Mouse (Mus musculus): ENCODE data around the gene Taf5l. TPM values are rescaled to one million over a fixed set of nuclear protein-coding genes. Genes with fewer than 3 reads are reported as not detected.

The Taf5l gene
- polyA plus RNA-seq, 1 experiment, result 20.4 TPM

DNA sequence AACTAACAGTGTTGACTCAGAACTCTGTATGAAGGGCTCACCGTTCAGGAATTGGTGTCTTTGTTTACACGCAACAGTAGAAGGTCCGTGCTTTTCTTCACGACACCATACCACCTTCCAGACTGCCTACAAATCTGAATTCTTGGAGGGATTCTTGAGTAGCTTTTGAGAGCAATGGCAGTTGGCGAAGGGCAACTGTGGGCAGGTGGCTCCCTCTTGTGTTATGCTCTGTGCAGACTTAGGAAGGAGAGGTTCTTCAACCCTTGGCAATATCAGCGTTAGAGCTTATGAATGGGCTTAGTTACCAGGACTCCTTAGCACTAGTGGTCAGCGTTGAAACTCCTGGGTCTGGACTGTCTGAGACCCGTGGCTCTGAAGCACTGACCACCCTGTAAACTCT is 28.6 kb downstream of the Taf5l start:
- no peaks in the 10 kb centered on the region for H3K4me1 ChIP-seq (ENCODE audit: control insufficient read depth, insufficient read depth, low read length)
- no peaks in the 10 kb centered on the region for H3K27me3 ChIP-seq (replicated peaks; ENCODE audit: control insufficient read depth, insufficient read depth, low read length)
- TF ChIP-seq POLR2A (IDR thresholded peaks at IDR 0.05; ENCODE audit: low read depth, low read length) (no peak), CTCF (conservative IDR thresholded peaks at IDR 0.05; ENCODE audit: insufficient read depth, insufficient read length, low read depth, low read length) (peak; percentile 70)
- 79% methylated on average over 8 of the region's 8 CpGs for WGBS
- no peak for DNase-seq
- peaks cover 2% of the 10 kb centered on the region; the same call in 1 of the 2 replicates for H3K36me3 ChIP-seq (ENCODE audit: control insufficient read depth, insufficient read depth, low read length)
- H3K4me3 ChIP-seq (ENCODE audit: insufficient read depth, low read depth, low read length), result no peak overlapping the region
- H3K27ac ChIP-seq (ENCODE audit: insufficient read depth, low read depth, low read length), result no peak overlapping the region

DNA sequence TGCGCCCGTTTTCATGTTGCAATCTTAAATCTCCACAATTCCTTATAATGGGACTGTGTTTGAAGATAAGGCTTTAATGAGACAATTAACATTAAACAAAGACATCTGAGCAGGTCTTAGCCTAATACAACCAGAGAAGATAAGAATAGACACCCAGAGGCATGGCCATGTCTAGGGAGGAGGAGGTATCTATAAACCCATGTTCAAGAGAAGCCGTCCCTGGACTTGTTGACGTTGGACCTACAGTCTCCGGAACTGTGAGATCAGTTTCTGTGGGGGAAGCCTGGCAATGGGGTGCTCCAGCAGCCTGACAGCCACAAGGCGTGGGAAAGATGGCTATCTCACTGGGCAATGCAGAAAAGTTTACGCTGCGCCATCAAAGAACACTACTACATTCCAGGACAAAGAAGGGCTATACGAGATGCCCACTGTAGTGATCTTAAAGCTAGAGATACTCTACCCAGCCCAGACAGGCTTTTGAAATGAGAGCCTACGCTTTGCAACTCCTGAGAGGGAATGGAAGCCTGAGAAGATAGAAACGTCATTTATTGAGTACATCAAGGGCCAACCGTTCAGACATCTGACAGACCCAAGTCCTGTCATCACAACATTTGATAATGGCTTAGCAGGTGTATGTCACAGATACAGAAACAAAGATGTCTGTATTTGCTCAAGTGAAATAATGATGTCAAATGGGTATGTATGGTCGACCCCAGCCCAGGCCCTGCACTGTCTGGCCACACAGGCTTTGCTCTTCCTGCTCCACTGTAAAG is 30.7 kb downstream of the Taf5l start:
- TF ChIP-seq CTCF (conservative IDR thresholded peaks at IDR 0.05; ENCODE audit: insufficient read depth, insufficient read length, low read depth, low read length) (no peak), POLR2A (IDR thresholded peaks at IDR 0.05; ENCODE audit: low read depth, low read length) (no peak)
- DNase-seq, result no peak
- Histone ChIP-seq H3K27me3 (replicated peaks; ENCODE audit: control insufficient read depth, insufficient read depth, low read length) (no peaks in the 10 kb centered on the region), H3K27ac (ENCODE audit: insufficient read depth, low read depth, low read length) (no peak overlapping the region), H3K36me3 (ENCODE audit: control insufficient read depth, insufficient read depth, low read length) (no peaks in the 10 kb centered on the region), H3K4me3 (ENCODE audit: insufficient read depth, low read depth, low read length) (no peak overlapping the region), H3K4me1 (ENCODE audit: control insufficient read depth, insufficient read depth, low read length) (no peaks in the 10 kb centered on the region)
- WGBS, result 90% methylated on average over 13 of the region's 13 CpGs

GRCm38 (mm10) chr8:123989128-123989527 is 32.1 kb downstream of the Taf5l start:
- no peak overlapping the region for H3K27ac ChIP-seq (ENCODE audit: insufficient read depth, low read depth, low read length)
- WGBS, result 69% methylated on average over 7 of the region's 7 CpGs
- H3K36me3 ChIP-seq (ENCODE audit: control insufficient read depth, insufficient read depth, low read length), result no peaks in the 10 kb centered on the region
- DNase-seq, result no peak
- H3K4me3 ChIP-seq (ENCODE audit: insufficient read depth, low read depth, low read length), result no peak overlapping the region
- TF ChIP-seq CTCF (conservative IDR thresholded peaks at IDR 0.05; ENCODE audit: insufficient read depth, insufficient read length, low read depth, low read length) (no peak), POLR2A (IDR thresholded peaks at IDR 0.05; ENCODE audit: low read depth, low read length) (no peak)
- no peaks in the 10 kb centered on the region for H3K4me1 ChIP-seq (ENCODE audit: control insufficient read depth, insufficient read depth, low read length)
- no peaks in the 10 kb centered on the region for H3K27me3 ChIP-seq (replicated peaks; ENCODE audit: control insufficient read depth, insufficient read depth, low read length)

- DNase-seq, result no peak
- Histone ChIP-seq H3K4me3 (ENCODE audit: insufficient read depth, low read depth, low read length) (no peak overlapping the region), H3K27me3 (replicated peaks; ENCODE audit: control insufficient read depth, insufficient read depth, low read length) (no peaks in the 10 kb centered on the region), H3K4me1 (ENCODE audit: control insufficient read depth, insufficient read depth, low read length) (no peaks in the 10 kb centered on the region), H3K36me3 (ENCODE audit: control insufficient read depth, insufficient read depth, low read length) (no peaks in the 10 kb centered on the region), H3K27ac (ENCODE audit: insufficient read depth, low read depth, low read length) (no peak overlapping the region)
- 68% methylated on average over 6 of the region's 6 CpGs for WGBS
- TF ChIP-seq POLR2A (IDR thresholded peaks at IDR 0.05; ENCODE audit: low read depth, low read length), result no peak
- TF ChIP-seq CTCF (conservative IDR thresholded peaks at IDR 0.05; ENCODE audit: insufficient read depth, insufficient read length, low read depth, low read length), result no peak
Observed at GRCm38 (mm10) chr8:123988605-123989038, 32.6 kb downstream of the Taf5l start.

DNA sequence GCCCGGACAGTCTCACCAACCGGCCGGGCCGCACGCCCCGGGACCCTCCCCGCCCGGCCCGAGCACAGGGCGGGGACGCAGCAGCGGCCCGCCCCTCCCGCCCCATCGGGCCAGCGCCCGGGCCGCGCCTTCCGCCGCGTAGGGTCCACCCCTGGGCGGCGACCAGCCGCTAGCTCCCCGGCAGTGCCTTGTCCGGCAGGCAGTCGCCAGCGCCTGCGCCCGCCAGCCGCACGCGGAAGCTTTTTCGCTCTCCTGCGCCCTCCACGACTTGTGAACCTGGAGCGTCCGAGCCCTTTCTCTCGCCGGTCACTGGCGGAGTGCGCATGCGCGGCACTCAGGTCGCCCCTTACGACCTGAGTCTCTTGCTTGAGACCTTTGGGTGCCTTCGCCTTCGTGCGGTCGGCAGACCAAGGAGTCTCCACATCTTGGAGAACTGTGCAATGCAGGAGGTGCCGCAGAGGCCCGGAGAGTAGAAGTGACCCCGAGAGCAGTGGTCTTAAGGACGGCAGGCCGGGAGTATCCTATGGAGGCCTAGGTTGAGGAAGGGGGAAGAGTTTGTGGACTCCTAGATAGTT is 38.3 kb downstream of the Taf5l start, which contains the start of gene Abcb10:
TSS of gene Abcb10 (minus strand) at position 297 of the 575 bp plus-strand sequence.
- DNase-seq, result peak; percentile 96
- under 1% methylated on average over 55 of the region's 56 CpGs for WGBS
- Histone ChIP-seq H3K27me3 (replicated peaks; ENCODE audit: control insufficient read depth, insufficient read depth, low read length) (no peaks in the 10 kb centered on the region), H3K36me3 (ENCODE audit: control insufficient read depth, insufficient read depth, low read length) (no peaks in the 10 kb centered on the region), H3K4me3 (ENCODE audit: insufficient read depth, low read depth, low read length) (peak within 1 kb of the TSS; percentile 89), H3K27ac (ENCODE audit: insufficient read depth, low read depth, low read length) (peak within 1 kb of the TSS; percentile 85), H3K4me1 (ENCODE audit: control insufficient read depth, insufficient read depth, low read length) (peaks cover 8% of the 10 kb centered on the region)
- TF ChIP-seq CTCF (conservative IDR thresholded peaks at IDR 0.05; ENCODE audit: insufficient read depth, insufficient read length, low read depth, low read length) (no peak), POLR2A (IDR thresholded peaks at IDR 0.05; ENCODE audit: low read depth, low read length) (peak; percentile 89)

DNA sequence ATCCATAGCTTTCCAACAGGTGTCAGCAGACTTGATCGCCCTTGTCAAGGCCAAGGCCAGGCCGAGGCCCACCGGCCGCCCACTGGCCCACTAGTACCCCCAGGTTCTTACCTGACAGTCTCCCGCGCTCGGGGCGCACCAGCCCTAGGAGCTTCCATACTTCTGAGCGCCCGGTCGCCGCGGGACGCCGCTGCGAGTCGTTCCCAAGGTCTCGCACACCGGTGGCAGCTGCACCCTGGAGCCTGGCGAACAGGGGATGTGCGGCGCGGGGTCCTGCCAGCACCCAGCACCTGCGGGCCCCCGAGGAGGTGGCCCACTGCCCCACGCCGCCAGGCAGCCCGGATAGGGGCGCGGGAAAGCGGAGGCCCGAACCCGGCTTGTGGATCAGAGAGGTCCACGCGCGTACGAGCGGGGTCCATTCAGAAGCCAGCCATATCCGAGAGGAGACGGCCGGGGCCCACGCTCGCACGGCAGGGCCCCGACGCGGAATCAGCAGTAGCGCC is 38.9 kb downstream of the Taf5l start:
- H3K4me1 ChIP-seq (ENCODE audit: control insufficient read depth, insufficient read depth, low read length), result peaks cover 8% of the 10 kb centered on the region
- no peaks in the 10 kb centered on the region for H3K27me3 ChIP-seq (replicated peaks; ENCODE audit: control insufficient read depth, insufficient read depth, low read length)
- no peaks in the 10 kb centered on the region for H3K36me3 ChIP-seq (ENCODE audit: control insufficient read depth, insufficient read depth, low read length)
- WGBS, result 1% methylated on average over 48 of the region's 48 CpGs
- TF ChIP-seq POLR2A (IDR thresholded peaks at IDR 0.05; ENCODE audit: low read depth, low read length) (no peak), CTCF (conservative IDR thresholded peaks at IDR 0.05; ENCODE audit: insufficient read depth, insufficient read length, low read depth, low read length) (no peak)
- peak overlapping the region; percentile 11; the same call in 1 of the 2 replicates for H3K27ac ChIP-seq (ENCODE audit: insufficient read depth, low read depth, low read length)
- H3K4me3 ChIP-seq (ENCODE audit: insufficient read depth, low read depth, low read length), result peak overlapping the region; percentile 89
- peak; percentile 38 for DNase-seq

- no peak overlapping the region for H3K27ac ChIP-seq (ENCODE audit: insufficient read depth, low read depth, low read length)
- WGBS, result 24% methylated on average over 4 of the region's 4 CpGs
- H3K36me3 ChIP-seq (ENCODE audit: control insufficient read depth, insufficient read depth, low read length), result no peaks in the 10 kb centered on the region
- no peaks in the 10 kb centered on the region for H3K27me3 ChIP-seq (replicated peaks; ENCODE audit: control insufficient read depth, insufficient read depth, low read length)
- H3K4me1 ChIP-seq (ENCODE audit: control insufficient read depth, insufficient read depth, low read length), result peaks cover 8% of the 10 kb centered on the region
- peak; percentile 20 for DNase-seq
- TF ChIP-seq POLR2A (IDR thresholded peaks at IDR 0.05; ENCODE audit: low read depth, low read length) (no peak), CTCF (conservative IDR thresholded peaks at IDR 0.05; ENCODE audit: insufficient read depth, insufficient read length, low read depth, low read length) (no peak)
- no peak overlapping the region for H3K4me3 ChIP-seq (ENCODE audit: insufficient read depth, low read depth, low read length)
Observed at GRCm38 (mm10) chr8:123981674-123982073, 39.5 kb downstream of the Taf5l start.
